Mouse (Mus musculus) heart, postnatal 0 days (tissue): Measurements from ENCODE around the gene Klhdc8a.

Source experiments
- CTCF ChIP-seq: IDR thresholded peaks from 2 replicates; pipeline ENCODE4 v1.5.1; 2016; ENCODE audit warnings: antibody characterized with exemption, control low read depth, low read depth
- EP300 ChIP-seq: IDR thresholded peaks from 2 replicates; pipeline ENCODE4 v1.6.1; 2016; ENCODE audit warnings: antibody characterized with exemption, low read depth

DNA sequence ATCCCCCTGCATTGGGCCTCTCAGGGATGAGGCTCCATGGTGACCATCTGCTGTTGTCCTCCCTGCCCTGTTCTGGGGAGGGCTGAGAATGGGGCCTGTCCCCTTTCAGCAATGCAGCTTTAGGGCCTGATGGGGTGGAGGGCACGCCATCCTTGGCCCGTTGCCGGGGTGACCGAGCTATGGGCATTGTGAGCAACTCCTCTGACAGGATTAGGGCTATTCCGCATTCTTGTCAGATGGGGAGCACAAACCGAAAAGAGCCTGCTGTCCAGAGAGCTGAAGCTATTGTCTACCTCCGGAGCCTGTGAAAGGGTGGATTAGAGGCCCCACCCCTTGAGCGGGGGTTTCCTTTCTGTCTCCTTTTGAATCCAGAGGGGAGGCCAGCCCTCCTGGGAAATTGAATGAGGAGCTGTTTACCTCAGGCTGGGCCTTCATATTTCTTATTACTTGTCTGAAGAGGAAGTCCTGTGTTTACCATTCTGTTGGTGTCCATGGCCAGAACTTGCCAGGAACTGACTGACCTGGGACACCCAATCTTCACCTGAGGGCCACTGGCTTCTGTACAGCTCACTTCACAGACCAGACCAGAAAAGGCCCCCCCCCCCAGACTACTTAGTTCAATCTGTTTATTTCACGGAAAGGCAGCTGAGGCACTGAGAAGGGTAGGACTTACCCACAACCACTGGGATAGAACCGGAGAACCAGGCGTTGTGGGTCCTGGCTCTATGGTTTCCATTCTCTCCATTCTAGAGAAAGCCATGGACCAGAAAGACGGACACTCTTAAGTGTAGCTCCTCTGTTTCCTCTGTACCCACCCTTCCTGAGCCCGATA lies 24.5 kb downstream of the Klhdc8a start:
- TF ChIP-seq CTCF: no peak
- no peak for TF ChIP-seq EP300
